Mouse (Mus musculus): ENCODE results near the gene Creb3l4. TPM values are rescaled to one million over a fixed set of nuclear protein-coding genes. Genes with fewer than 3 reads are reported as not detected.
A peak's percentile ranks its signal among the peaks of the same experiment; 100 is the strongest.
"Not testable (repeated sequence)": the region's sequence is repeated elsewhere in the genome, so short reads cannot be mapped to it uniquely, and the experiment has no call there.

Creb3l4 gene
- polyA plus RNA-seq, 1 experiment from 2014 or later = 12.9 TPM

- ATAC-seq (ENCODE audit: insufficient number of reproducible peaks, insufficient read depth, low FRiP score, low TSS enrichment, low read depth) = no peak
- Histone ChIP-seq H3K9me3 (no peaks in the 10 kb centered on the region), H3K36me3 (peaks cover 54% of the 10 kb centered on the region), H3K27ac (peak overlapping the region; percentile 50; the same call in 1 of the 2 replicates), H3K4me1 (replicated peaks) (peaks cover 15% of the 10 kb centered on the region), H3K4me3 (replicated peaks) (peak overlapping the region; percentile 89), H3K4me2 (peak overlapping the region; percentile 74), H3K27me3 (no peaks in the 10 kb centered on the region), H3K9ac (replicated peaks) (peak overlapping the region; percentile 89)
- WGBS = 38% methylated on average over 10 of the region's 10 CpGs
Observed at GRCm38 (mm10) chr3:90264687-90265033, 21.3 kb upstream of the Creb3l4 start.

- H3K27me3 ChIP-seq = no peaks in the 10 kb centered on the region
- H3K9me3 ChIP-seq = no peaks in the 10 kb centered on the region
- H3K27ac ChIP-seq = no peak overlapping the region
- H3K9ac ChIP-seq (replicated peaks) = no peak overlapping the region
- peaks cover 62% of the 10 kb centered on the region for H3K36me3 ChIP-seq
- H3K4me1 ChIP-seq (replicated peaks) = peaks cover 15% of the 10 kb centered on the region
- H3K4me3 ChIP-seq (replicated peaks) = no peak overlapping the region
- ATAC-seq (ENCODE audit: insufficient number of reproducible peaks, insufficient read depth, low FRiP score, low TSS enrichment, low read depth) = no peak
- WGBS = 90% methylated on average over 5 of the region's 5 CpGs
- H3K4me2 ChIP-seq = no peak overlapping the region
Observed at GRCm38 (mm10) chr3:90263121-90263771, 19.9 kb upstream of the Creb3l4 start.

GRCm38 (mm10) chr3:90258521-90258920 lies 15.2 kb upstream of the Creb3l4 start:
- no peaks in the 10 kb centered on the region for H3K27me3 ChIP-seq
- H3K9me3 ChIP-seq = no peaks in the 10 kb centered on the region
- H3K4me2 ChIP-seq = no peak overlapping the region
- H3K9ac ChIP-seq (replicated peaks) = no peak overlapping the region
- H3K27ac ChIP-seq = no peak overlapping the region
- no peak overlapping the region for H3K4me3 ChIP-seq (replicated peaks)
- 80% methylated on average over 4 of the region's 4 CpGs for WGBS
- no peak for ATAC-seq (ENCODE audit: insufficient number of reproducible peaks, insufficient read depth, low FRiP score, low TSS enrichment, low read depth)
- H3K36me3 ChIP-seq = peaks cover 70% of the 10 kb centered on the region
- H3K4me1 ChIP-seq (replicated peaks) = peaks cover 13% of the 10 kb centered on the region

- no peak overlapping the region for H3K27ac ChIP-seq
- no peaks in the 10 kb centered on the region for H3K9me3 ChIP-seq
- ATAC-seq (ENCODE audit: insufficient number of reproducible peaks, insufficient read depth, low FRiP score, low TSS enrichment, low read depth) = no peak
- peaks cover 14% of the 10 kb centered on the region for H3K4me1 ChIP-seq (replicated peaks)
- no peak overlapping the region for H3K4me3 ChIP-seq (replicated peaks)
- no peak overlapping the region for H3K4me2 ChIP-seq
- peaks cover 54% of the 10 kb centered on the region for H3K36me3 ChIP-seq
- H3K9ac ChIP-seq (replicated peaks) = no peak overlapping the region
- H3K27me3 ChIP-seq = no peaks in the 10 kb centered on the region
- 91% methylated on average over 19 of the region's 19 CpGs for WGBS
Observed at GRCm38 (mm10) chr3:90256731-90257530, 13.6 kb upstream of the Creb3l4 start.

GRCm38 (mm10) chr3:90255784-90256353 lies 12.6 kb upstream of the Creb3l4 start:
- Histone ChIP-seq H3K4me2 (peak overlapping the region; percentile 89), H3K27me3 (no peaks in the 10 kb centered on the region), H3K4me3 (replicated peaks) (peak overlapping the region; percentile 90), H3K9ac (replicated peaks) (no peak overlapping the region; the same call in 1 of the 2 replicates), H3K36me3 (peaks cover 53% of the 10 kb centered on the region), H3K27ac (no peak overlapping the region), H3K9me3 (no peaks in the 10 kb centered on the region), H3K4me1 (replicated peaks) (peaks cover 14% of the 10 kb centered on the region)
- ATAC-seq (ENCODE audit: insufficient number of reproducible peaks, insufficient read depth, low FRiP score, low TSS enrichment, low read depth) = no peak
- 93% methylated on average over 14 of the region's 14 CpGs for WGBS

- H3K9ac ChIP-seq (replicated peaks) = peak overlapping the region; percentile 86
- 26% methylated on average over 2 of the region's 2 CpGs for WGBS
- no peaks in the 10 kb centered on the region for H3K9me3 ChIP-seq
- H3K36me3 ChIP-seq = peaks cover 53% of the 10 kb centered on the region
- H3K27ac ChIP-seq = peak overlapping the region; percentile 87
- H3K4me2 ChIP-seq = peak overlapping the region; percentile 89
- no peak for ATAC-seq (ENCODE audit: insufficient number of reproducible peaks, insufficient read depth, low FRiP score, low TSS enrichment, low read depth)
- H3K27me3 ChIP-seq = no peaks in the 10 kb centered on the region
- peaks cover 14% of the 10 kb centered on the region for H3K4me1 ChIP-seq (replicated peaks)
- peak overlapping the region; percentile 90 for H3K4me3 ChIP-seq (replicated peaks)
Observed at GRCm38 (mm10) chr3:90255194-90255565, 11.9 kb upstream of the Creb3l4 start.

GRCm38 (mm10) chr3:90254419-90255193 lies 11.3 kb upstream of the Creb3l4 start:
- no peaks in the 10 kb centered on the region for H3K9me3 ChIP-seq
- H3K4me1 ChIP-seq (replicated peaks) = peaks cover 14% of the 10 kb centered on the region
- H3K4me2 ChIP-seq = peak overlapping the region; percentile 89
- no peaks in the 10 kb centered on the region for H3K27me3 ChIP-seq
- H3K4me3 ChIP-seq (replicated peaks) = peak overlapping the region; percentile 90
- H3K27ac ChIP-seq = peak overlapping the region; percentile 87
- H3K9ac ChIP-seq (replicated peaks) = peak overlapping the region; percentile 86
- ATAC-seq (ENCODE audit: insufficient number of reproducible peaks, insufficient read depth, low FRiP score, low TSS enrichment, low read depth) = peak; percentile 65
- 1% methylated on average over 41 of the region's 41 CpGs for WGBS
- peaks cover 53% of the 10 kb centered on the region for H3K36me3 ChIP-seq

- WGBS = 2% methylated on average over 40 of the region's 40 CpGs
- H3K27ac ChIP-seq = peak within 1 kb of the TSS; percentile 87
- peaks cover 50% of the 10 kb centered on the region for H3K36me3 ChIP-seq
- peak; percentile 96 for ATAC-seq (ENCODE audit: insufficient number of reproducible peaks, insufficient read depth, low FRiP score, low TSS enrichment, low read depth)
- no peaks in the 10 kb centered on the region for H3K9me3 ChIP-seq
- H3K27me3 ChIP-seq = no peaks in the 10 kb centered on the region
- H3K4me2 ChIP-seq = peak within 1 kb of the TSS; percentile 89
- H3K4me3 ChIP-seq (replicated peaks) = peak within 1 kb of the TSS; percentile 90
- peak within 1 kb of the TSS; percentile 86 for H3K9ac ChIP-seq (replicated peaks)
- H3K4me1 ChIP-seq (replicated peaks) = peaks cover 22% of the 10 kb centered on the region
Observed at GRCm38 (mm10) chr3:90253653-90254418, 10.5 kb upstream of the Creb3l4 start, which contains the start of gene Crtc2. TSS of gene Crtc2 (plus strand) at chr3:90254163.

GRCm38 (mm10) chr3:90253174-90253573 lies 9.9 kb upstream of the Creb3l4 start:
- not testable (repeated sequence) for H3K9me3 ChIP-seq; H3K27ac ChIP-seq; H3K27me3 ChIP-seq; H3K9ac ChIP-seq (replicated peaks); H3K4me3 ChIP-seq (replicated peaks)
- peak; percentile 1; the same call in 1 of the 2 replicates for ATAC-seq (ENCODE audit: insufficient number of reproducible peaks, insufficient read depth, low FRiP score, low TSS enrichment, low read depth)
- H3K36me3 ChIP-seq = peaks cover 43% of the 10 kb centered on the region
- H3K4me1 ChIP-seq (replicated peaks) = peaks cover 26% of the 10 kb centered on the region
- H3K4me2 ChIP-seq = peak overlapping the region; percentile 89
- WGBS = 88% methylated on average over 1 of the region's 1 CpGs

GRCm38 (mm10) chr3:90252659-90253058 lies 9.3 kb upstream of the Creb3l4 start:
- not testable (repeated sequence) for ATAC-seq (ENCODE audit: insufficient number of reproducible peaks, insufficient read depth, low FRiP score, low TSS enrichment, low read depth)

More at GRCm38 (mm10) chr3:90252659-90253058, 9.3 kb upstream of the Creb3l4 start:
- Histone ChIP-seq H3K4me1 (replicated peaks) (peaks cover 27% of the 10 kb centered on the region), H3K36me3 (peaks cover 38% of the 10 kb centered on the region)
- not testable (repeated sequence) for H3K27me3 ChIP-seq; H3K27ac ChIP-seq; H3K4me2 ChIP-seq; H3K9ac ChIP-seq (replicated peaks); H3K4me3 ChIP-seq (replicated peaks); H3K9me3 ChIP-seq
- 90% methylated on average over 2 of the region's 2 CpGs for WGBS

Measured in limb, embryonic 12.5 days (tissue).